11 mouse cellular contexts compared by ENCODE assay signal in the genomic region with DNA sequence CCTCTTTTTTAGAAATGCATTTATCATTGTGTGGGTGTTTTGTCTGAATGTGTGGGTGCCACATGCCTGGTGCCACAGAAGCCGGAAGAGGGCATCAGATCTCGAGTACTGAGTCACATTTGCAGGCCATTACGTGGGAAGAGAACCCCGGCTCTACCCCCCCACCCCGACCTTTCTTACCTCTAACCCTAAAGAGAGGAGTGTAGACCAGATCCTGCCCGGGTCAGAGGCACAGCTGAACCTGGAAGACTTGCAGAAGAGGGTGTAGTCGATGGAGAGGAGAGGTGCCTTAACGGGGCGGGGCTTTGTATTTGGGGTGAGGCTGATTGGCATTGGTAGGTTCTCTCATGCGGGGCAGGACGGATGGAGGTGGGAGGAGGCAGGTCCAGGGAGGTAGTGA. TPM values are rescaled to one million over a fixed set of nuclear protein-coding genes. Genes with fewer than 3 reads are reported as not detected.
DNase-seq lines count a peak whose midpoint lies in the region; ATAC-seq and TF ChIP-seq lines count a peak whose summit lies in the region.
"Had no signal": no experiment of that assay in that cellular context is flagged by ENCODE, and none has a peak within 500 bp of the region (broad histone marks: within the 10 kb centered on the region; RNA-seq: fewer than 3 reads in every experiment).

No protein-coding gene starts in this region.

- peak overlapping the region; percentile 66 for H3K4me2 ChIP-seq in kidney, embryonic 15.5 days
- peak overlapping the region; percentile 46; the same call in 1 of the 2 replicates for H3K4me2 ChIP-seq in stomach, embryonic 14.5 days (replicated peaks; ENCODE audit: low read depth, low read length)
- no peak overlapping the region for H3K4me2 ChIP-seq in stomach, postnatal 0 days (replicated peaks; ENCODE audit: low read depth)
- peak overlapping the region; percentile 64; the same call in 1 of the 2 replicates for H3K4me2 ChIP-seq in neural tube, embryonic 15.5 days

- ATAC-seq in kidney, embryonic 15.5 days (replicated peaks; ENCODE audit: low FRiP score): no peak
- ATAC-seq in stomach, embryonic 14.5 days (ENCODE audit: insufficient number of reproducible peaks, insufficient read depth, low FRiP score, low read depth): no peak
- ATAC-seq in stomach, postnatal 0 days (ENCODE audit: low FRiP score, low TSS enrichment): no peak
- ATAC-seq in neural tube, embryonic 15.5 days (ENCODE audit: low FRiP score): no peak

- peaks cover 55% of the 10 kb centered on the region for H3K4me1 ChIP-seq in kidney, embryonic 15.5 days
- peaks cover 13% of the 10 kb centered on the region for H3K4me1 ChIP-seq in stomach, embryonic 14.5 days (ENCODE audit: control insufficient read depth, insufficient read depth, low read length)
- H3K4me1 ChIP-seq in stomach, postnatal 0 days (replicated peaks; ENCODE audit: control insufficient read depth, insufficient read depth): 0 out of 2 replicates have a peak, but pooled peaks cover 3% of the 10 kb centered on the region
- H3K4me1 ChIP-seq in neural tube, embryonic 15.5 days: peaks cover 18% of the 10 kb centered on the region

- WGBS in kidney, embryonic 15.5 days: 49% methylated on average over 11 of the region's 11 CpGs
- 55% methylated on average over 11 of the region's 11 CpGs for whole genome bisulfite sequencing in stomach, embryonic 14.5 days
- 45% methylated on average over 11 of the region's 11 CpGs for WGBS in stomach, postnatal 0 days
- WGBS in neural tube, embryonic 15.5 days: 57% methylated on average over 11 of the region's 11 CpGs

- peak; percentile 12 for DNase-seq in cerebellum, adult 11-12 months
- no peak for DNase-seq in cerebellum, postnatal 36 days
- DNase-seq in kidney, postnatal 14 days: no peak
- DNase-seq in stomach, postnatal 0 days (ENCODE audit: low spot score): no peak
- no peak for DNase-seq in embryo, embryonic 10.5 days (ENCODE audit: low spot score)
- DNase-seq: cerebellum, adult 11 months; thymus, postnatal 25 days had no signal

- peaks cover 90% of the 10 kb centered on the region for H3K27me3 ChIP-seq in kidney, embryonic 15.5 days
- H3K27me3 ChIP-seq in stomach, embryonic 14.5 days (ENCODE audit: control insufficient read depth, insufficient read depth, low read length): peaks cover 32% of the 10 kb centered on the region
- H3K27me3 ChIP-seq in stomach, postnatal 0 days (ENCODE audit: control insufficient read depth, insufficient read depth, low read length): 0 out of 2 replicates have a peak, but pooled peaks cover 5% of the 10 kb centered on the region
- H3K27me3 ChIP-seq in neural tube, embryonic 15.5 days (replicated peaks): peaks cover 93% of the 10 kb centered on the region

- H3K9ac ChIP-seq in kidney, embryonic 15.5 days: no peak overlapping the region
- H3K9ac ChIP-seq in stomach, embryonic 14.5 days (replicated peaks; ENCODE audit: low read depth, low read length): no peak overlapping the region
- no peak overlapping the region for H3K9ac ChIP-seq in stomach, postnatal 0 days (ENCODE audit: low read length)
- H3K9ac ChIP-seq in neural tube, embryonic 15.5 days (replicated peaks): no peak overlapping the region

- H3K27ac ChIP-seq in kidney, embryonic 15.5 days: no peak overlapping the region
- H3K27ac ChIP-seq in stomach, embryonic 14.5 days (ENCODE audit: low read length): no peak overlapping the region
- H3K27ac ChIP-seq in stomach, postnatal 0 days (replicated peaks): no peak overlapping the region
- H3K27ac ChIP-seq in neural tube, embryonic 15.5 days (replicated peaks): no peak overlapping the region
- H3K27ac ChIP-seq: limb, embryonic 12.5 days had no signal

- H3K36me3 ChIP-seq in kidney, embryonic 15.5 days: no peaks in the 10 kb centered on the region
- no peaks in the 10 kb centered on the region for H3K36me3 ChIP-seq in stomach, embryonic 14.5 days (ENCODE audit: control insufficient read depth, insufficient read depth, low read length)
- H3K36me3 ChIP-seq in stomach, postnatal 0 days (ENCODE audit: control insufficient read depth, insufficient read depth, low read length): no peaks in the 10 kb centered on the region
- H3K36me3 ChIP-seq in neural tube, embryonic 15.5 days: no peaks in the 10 kb centered on the region
- H3K36me3 ChIP-seq: limb, embryonic 12.5 days had no signal

- no peak overlapping the region for H3K4me3 ChIP-seq in kidney, embryonic 15.5 days (replicated peaks)
- H3K4me3 ChIP-seq in stomach, embryonic 14.5 days (ENCODE audit: low read depth, low read length): no peak overlapping the region
- H3K4me3 ChIP-seq in stomach, postnatal 0 days (ENCODE audit: low read depth, low read length): no peak overlapping the region
- H3K4me3 ChIP-seq in neural tube, embryonic 15.5 days (replicated peaks): no peak overlapping the region

- H3K9me3 ChIP-seq in kidney, embryonic 15.5 days (replicated peaks): no peaks in the 10 kb centered on the region
- H3K9me3 ChIP-seq in stomach, embryonic 14.5 days (ENCODE audit: control insufficient read depth, low read depth, low read length): no peaks in the 10 kb centered on the region
- H3K9me3 ChIP-seq in stomach, postnatal 0 days (ENCODE audit: control insufficient read depth, low read length): no peaks in the 10 kb centered on the region
- no peaks in the 10 kb centered on the region for H3K9me3 ChIP-seq in neural tube, embryonic 15.5 days (replicated peaks)
- H3K9me3 ChIP-seq: limb, embryonic 12.5 days had no signal

- TF ChIP-seq CTCF in stomach, postnatal 0 days (IDR thresholded peaks at IDR 0.05; ENCODE audit: low read depth): no peak

- TF ChIP-seq EP300 in stomach, postnatal 0 days (optimal IDR thresholded peaks at IDR 0.05): no peak

RNA-seq across cellular contexts. Expression of a gene that starts 9.7 kb away (rescaled TPM):
- 15.5 and 18.6 TPM in 2 replicates for polyA plus RNA-seq in kidney, embryonic 15.5 days (2015; fragmentation: Nextera tagmentation; extraction: Ambion mirVana)
- 27.0 and 28.7 TPM in 2 replicates for polyA plus RNA-seq in stomach, embryonic 14.5 days (2014; fragmentation: Nextera tagmentation; extraction: Ambion mirVana)
- polyA plus RNA-seq in stomach, postnatal 0 days (2015; fragmentation: Nextera tagmentation; extraction: Ambion mirVana): 18.9 and 19.0 TPM in 2 replicates
- polyA plus RNA-seq in neural tube, embryonic 15.5 days (2015; fragmentation: Nextera tagmentation; extraction: Ambion mirVana): 536 and 627 TPM in 2 replicates

RNA-seq across cellular contexts. Expression of a gene that starts 15.9 kb away (rescaled TPM):
- 46.1 and 48.1 TPM in 2 replicates for polyA plus RNA-seq in kidney, embryonic 15.5 days (2015; fragmentation: Nextera tagmentation; extraction: Ambion mirVana)
- 42.8 and 43.1 TPM in 2 replicates for polyA plus RNA-seq in stomach, embryonic 14.5 days (2014; fragmentation: Nextera tagmentation; extraction: Ambion mirVana)
- polyA plus RNA-seq in stomach, postnatal 0 days (2015; fragmentation: Nextera tagmentation; extraction: Ambion mirVana): 77.3 and 80.1 TPM in 2 replicates
- 40.5 and 43.5 TPM in 2 replicates for polyA plus RNA-seq in neural tube, embryonic 15.5 days (2015; fragmentation: Nextera tagmentation; extraction: Ambion mirVana)

RNA-seq across cellular contexts. Expression of a gene that starts 21.3 kb away (rescaled TPM):
- 7.6 and 9.4 TPM in 2 replicates for polyA plus RNA-seq in kidney, embryonic 15.5 days (2015; fragmentation: Nextera tagmentation; extraction: Ambion mirVana)
- 0.29 and 0.32 TPM in 2 replicates for polyA plus RNA-seq in stomach, embryonic 14.5 days (2014; fragmentation: Nextera tagmentation; extraction: Ambion mirVana)
- polyA plus RNA-seq in stomach, postnatal 0 days (2015; fragmentation: Nextera tagmentation; extraction: Ambion mirVana): 0.27 and 0.35 TPM in 2 replicates
- 0.17 and 0.40 TPM in 2 replicates for polyA plus RNA-seq in neural tube, embryonic 15.5 days (2015; fragmentation: Nextera tagmentation; extraction: Ambion mirVana)

RNA-seq across cellular contexts. Expression of a gene that starts 26.5 kb away (rescaled TPM):
- 0.55 and 0.83 TPM in 2 replicates for polyA plus RNA-seq in kidney, embryonic 15.5 days (2015; fragmentation: Nextera tagmentation; extraction: Ambion mirVana)
- 0.51 and 0.63 TPM in 2 replicates for polyA plus RNA-seq in stomach, embryonic 14.5 days (2014; fragmentation: Nextera tagmentation; extraction: Ambion mirVana)
- polyA plus RNA-seq in stomach, postnatal 0 days (2015; fragmentation: Nextera tagmentation; extraction: Ambion mirVana): 29.7 and 32.2 TPM in 2 replicates
- polyA plus RNA-seq in neural tube, embryonic 15.5 days (2015; fragmentation: Nextera tagmentation; extraction: Ambion mirVana): not detected in 2 replicates
- polyA plus RNA-seq: limb, embryonic 12.5 days had no signal

RNA-seq across cellular contexts. Expression of a gene that starts 31.7 kb away (rescaled TPM):
- 58.0 and 66.9 TPM in 2 replicates for polyA plus RNA-seq in kidney, embryonic 15.5 days (2015; fragmentation: Nextera tagmentation; extraction: Ambion mirVana)
- polyA plus RNA-seq in stomach, embryonic 14.5 days (2014; fragmentation: Nextera tagmentation; extraction: Ambion mirVana): 44.5 and 45.1 TPM in 2 replicates
- polyA plus RNA-seq in stomach, postnatal 0 days (2015; fragmentation: Nextera tagmentation; extraction: Ambion mirVana): 36.8 and 39.0 TPM in 2 replicates
- 97.5 and 102 TPM in 2 replicates for polyA plus RNA-seq in neural tube, embryonic 15.5 days (2015; fragmentation: Nextera tagmentation; extraction: Ambion mirVana)

Comparison
In these comparisons a context has a peak if more than half of its experiments do, and no peak if none do; other contexts are left out.
1. RNA of a gene that starts 9.7 kb away (polyA plus RNA-seq): 536 to 627 TPM in neural tube, embryonic 15.5 days; 27.0 to 28.7 TPM in stomach, embryonic 14.5 days, 18.9 to 19.0 TPM in stomach, postnatal 0 days and 15.5 to 18.6 TPM in kidney, embryonic 15.5 days; every median in the first group is over 10 times any median in the second.